Mouse (Mus musculus): ENCODE measurements around the gene Asb12.
"Not testable (repeated sequence)": the region's sequence is repeated elsewhere in the genome, so short reads cannot be mapped to it uniquely, and the experiment has no call there.

Asb12 gene

DNA sequence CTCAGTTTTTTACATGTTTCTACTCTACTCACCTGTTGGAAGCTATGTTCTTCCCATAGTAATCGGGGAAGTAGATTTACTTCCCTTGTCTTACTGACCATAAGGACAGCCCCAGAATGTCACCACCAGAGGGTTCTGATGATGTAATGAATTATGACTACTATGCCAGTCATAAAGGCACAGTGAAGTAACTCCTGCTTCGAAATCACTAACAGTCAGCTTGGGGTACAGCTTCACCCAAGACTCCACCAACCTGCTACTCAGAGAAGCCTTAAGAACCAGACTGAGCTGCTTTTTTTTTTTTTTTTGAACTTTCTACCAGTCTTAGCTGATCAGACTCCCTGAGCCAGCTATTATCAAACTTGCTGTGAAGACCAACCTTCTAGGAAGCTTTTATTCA is at the start of gene Asb12, which contains the start of gene Pfn5:
Gene Asb12 (minus strand): TSS at position 101 of the 400 bp plus-strand sequence.
Gene Pfn5 (plus strand): TSS at position 218 of the 400 bp plus-strand sequence.
- no peak for DNase-seq (ENCODE audit: low spot score)

DNA sequence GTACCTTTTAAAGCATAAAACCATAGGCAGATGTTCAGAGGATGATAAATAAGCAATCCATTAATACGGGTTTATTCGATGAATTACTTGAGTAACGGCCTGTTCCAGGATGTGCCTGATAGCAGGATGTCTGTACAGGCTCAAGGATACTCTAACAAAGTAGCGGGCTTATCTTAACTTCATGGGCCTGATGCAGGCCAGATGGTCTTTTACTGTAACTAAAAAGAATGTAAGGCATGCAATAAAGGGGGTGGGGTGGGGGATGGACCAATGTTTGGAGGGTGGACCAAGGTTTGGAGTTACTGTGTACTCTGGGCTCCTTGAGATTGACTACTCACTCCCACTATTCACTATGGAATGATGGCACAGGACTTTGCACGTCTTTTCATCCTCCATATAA is 42.8 kb upstream of the Asb12 start:
- no peak for DNase-seq (ENCODE audit: low spot score)

DNA sequence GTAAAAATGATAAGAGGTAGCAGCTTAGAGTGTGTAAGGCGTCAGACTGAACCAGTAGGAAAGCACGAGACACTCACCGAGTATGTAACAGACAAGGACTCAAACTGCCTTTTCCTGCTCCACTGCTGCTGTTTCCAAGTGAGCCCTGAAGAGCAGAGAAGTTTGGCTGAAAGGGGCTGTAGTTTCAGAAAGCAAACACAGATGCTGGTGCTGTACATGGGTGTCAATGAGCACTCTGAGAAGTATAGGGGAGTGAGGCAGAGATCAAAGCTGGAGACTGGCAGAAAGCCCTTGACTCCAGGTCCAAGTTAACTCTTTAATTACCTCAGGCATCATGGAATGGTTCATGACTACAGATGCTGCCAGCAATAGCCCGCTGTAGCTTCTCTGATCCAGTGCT is 3.5 kb downstream of the Asb12 start:
- DNase-seq (ENCODE audit: low spot score) = no peak

DNA sequence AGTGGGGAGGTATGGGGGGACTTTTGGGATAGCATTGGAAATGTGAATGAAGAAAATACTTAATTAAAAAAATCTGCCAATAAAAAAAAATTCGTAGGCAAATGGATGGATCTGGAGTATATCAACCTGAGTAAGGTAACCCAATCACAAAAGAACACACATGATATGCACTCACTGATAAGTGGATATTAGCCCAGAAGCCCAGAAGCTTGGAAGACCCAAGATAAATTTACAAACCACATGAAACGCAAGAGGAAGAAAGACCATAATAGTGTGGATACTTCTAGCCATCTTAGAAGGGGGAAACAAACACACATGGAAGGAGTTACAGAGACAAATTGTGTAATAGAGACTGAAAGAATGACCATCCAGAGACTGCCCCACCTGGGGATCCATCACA is 22.3 kb downstream of the Asb12 start:
- not testable (repeated sequence) for DNase-seq (ENCODE audit: low spot score)

DNA sequence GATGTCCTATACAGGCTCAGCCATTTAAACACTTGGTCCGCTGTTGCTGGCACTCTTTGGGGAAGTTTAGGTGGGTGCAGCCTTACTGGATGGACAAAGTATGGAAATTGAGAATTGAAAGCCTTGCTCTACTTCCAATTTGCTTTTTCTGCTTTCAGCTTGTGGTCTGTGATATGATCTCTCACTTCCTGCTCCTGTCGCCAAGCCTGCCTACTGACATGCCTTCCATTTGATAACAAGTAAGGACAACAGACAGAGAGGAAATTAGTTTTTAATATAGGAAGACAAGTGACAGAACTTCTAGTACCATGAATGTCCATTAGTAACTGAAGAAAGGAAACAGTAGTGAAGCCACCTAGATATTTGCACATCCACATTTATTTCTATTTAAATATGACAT is 32.6 kb downstream of the Asb12 start:
- DNase-seq (ENCODE audit: low spot score) = no peak

DNA sequence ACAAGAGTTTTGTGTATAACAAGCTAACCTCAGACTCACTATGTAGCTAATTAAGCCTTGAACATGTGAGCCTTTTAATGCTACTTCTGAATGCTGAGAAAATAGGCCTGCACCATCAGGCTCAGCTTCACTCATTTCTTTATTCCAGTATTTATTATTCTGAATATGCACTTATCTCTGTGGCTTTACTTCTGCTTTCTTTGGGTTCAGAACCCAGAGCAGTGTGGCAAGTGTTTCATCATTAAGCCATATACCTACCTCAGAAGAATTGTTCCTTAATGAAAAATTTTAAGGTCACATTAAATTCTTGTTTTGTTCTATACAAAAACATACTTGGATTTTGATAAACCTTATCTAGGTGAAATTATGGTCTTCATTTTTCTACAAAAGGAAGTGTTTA is 33.9 kb downstream of the Asb12 start:
- DNase-seq (ENCODE audit: low spot score) = no peak

DNA sequence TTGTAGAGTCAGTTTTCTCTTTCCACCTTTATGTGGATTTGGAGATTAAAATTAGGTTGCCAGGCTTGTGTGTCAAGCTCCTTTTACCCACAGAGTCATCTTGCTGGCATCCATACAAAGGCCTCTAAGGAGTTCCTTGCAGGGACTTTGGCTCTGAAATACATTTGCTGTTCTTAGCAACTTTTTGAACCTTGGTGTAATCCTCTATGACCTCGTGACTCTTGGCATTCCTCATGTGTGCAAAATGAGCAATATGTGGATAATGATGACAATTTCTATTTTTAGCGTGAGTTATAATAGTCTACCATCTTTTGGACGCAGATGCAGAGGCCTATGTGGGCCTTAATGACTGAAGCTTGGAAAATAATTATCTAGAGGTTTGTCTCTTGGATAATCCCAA is 100.6 kb downstream of the Asb12 start:
- DNase-seq (ENCODE audit: low spot score) = no peak

DNA sequence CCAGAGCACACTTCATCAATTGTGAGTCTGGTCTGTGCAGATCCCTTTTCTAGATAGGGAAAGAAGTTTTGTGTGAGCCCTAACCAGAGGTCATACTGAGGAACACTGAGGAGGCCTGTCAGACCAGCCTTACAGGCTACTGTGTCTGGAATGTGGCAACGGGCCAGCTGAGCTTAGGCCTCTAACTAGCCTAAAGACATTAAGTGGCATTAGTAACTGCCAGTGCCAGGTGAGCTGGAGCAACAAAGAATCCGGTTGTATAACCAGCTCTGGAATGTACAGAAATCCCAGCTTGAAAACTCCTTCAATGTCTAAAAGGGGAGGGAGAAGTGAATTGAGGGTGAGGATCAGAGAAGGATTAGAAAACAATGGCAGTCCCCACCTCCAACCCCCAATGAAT is 111.9 kb downstream of the Asb12 start:
- DNase-seq (ENCODE audit: low spot score) = no peak

DNA sequence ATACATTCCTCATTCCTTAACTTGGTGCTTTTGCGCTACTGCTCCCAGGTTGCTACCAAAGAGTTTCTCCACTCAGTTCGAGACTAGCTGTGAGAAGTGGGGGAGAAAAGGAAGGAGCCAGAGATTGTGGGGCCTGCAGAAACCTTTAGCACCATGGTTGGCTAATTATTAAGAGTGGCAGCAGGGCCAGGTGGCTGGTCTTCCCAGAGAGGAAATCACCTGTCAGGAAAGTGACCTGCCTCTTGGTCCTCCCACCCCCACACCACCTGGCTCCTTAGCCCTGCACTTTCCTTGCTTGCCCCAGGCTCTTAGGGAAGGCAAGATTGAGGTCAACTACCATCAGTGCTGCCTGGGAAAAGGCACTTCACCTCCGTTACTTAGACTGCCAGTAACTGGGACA is 112.6 kb downstream of the Asb12 start:
- DNase-seq (ENCODE audit: low spot score) = no peak

DNA sequence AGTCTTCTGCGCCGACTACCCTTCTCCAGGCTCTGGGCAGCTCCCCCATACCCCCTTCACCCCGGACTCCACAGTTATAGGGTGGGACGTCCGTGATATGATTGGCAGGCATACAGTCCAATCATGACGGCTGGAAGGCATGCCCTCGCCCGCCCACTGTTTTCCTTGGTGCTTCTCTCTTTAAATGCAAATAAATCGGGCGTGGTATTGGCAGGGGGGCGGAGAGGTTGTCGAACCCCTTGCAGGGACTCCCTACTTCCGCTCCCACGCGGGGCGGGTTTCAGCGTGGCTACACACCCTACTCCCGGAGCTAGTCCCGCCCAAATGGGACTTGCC is 113.0 kb downstream of the Asb12 start, which contains the start of gene Amer1:
Gene Amer1 (minus strand): TSS at position 97 of the 336 bp plus-strand sequence.
- peak; percentile 53 for DNase-seq (ENCODE audit: low spot score)

DNA sequence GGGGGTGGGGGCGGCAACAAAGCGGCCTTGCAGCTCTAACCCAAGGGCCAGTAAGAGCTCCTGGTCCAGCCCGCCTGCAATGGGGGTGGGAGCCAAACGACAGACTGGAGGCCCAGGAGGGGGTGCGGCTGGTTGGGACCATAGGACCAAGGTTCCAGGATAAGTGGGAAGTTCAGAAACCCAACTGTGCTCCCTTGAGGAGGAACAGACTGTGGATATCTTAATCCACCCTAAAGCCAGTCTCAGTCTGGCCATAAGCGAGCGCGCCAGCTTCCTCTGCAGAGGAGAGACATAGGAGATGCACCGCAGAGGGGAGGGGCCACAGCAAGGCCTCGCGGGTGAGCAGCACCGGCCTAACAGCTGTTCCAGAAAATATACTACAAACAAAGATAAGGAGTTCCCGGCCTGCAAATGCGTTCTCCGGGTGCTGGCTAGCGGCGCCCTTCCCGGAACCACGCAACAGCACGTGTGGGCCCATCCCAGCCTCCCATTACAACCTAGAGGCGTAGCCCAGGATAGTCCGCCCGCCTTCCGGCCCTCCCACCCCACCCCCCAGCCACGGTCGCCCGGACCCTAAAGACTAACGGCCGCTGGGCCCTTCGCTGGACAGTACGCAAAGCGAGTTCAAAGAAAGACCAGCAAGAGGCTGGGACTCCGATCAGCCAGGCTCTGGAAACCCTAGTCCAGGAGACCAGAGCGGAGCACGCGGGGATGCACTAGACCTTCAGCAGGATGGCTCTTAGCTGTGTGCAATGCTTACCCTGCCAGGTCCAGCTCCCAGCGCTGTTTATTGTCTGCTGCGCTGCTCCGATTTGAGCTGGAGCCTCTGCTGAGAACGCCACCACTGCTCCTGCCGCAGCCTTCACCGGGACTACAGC is 113.7 kb downstream of the Asb12 start:
- DNase-seq (ENCODE audit: low spot score) = no peak

DNA sequence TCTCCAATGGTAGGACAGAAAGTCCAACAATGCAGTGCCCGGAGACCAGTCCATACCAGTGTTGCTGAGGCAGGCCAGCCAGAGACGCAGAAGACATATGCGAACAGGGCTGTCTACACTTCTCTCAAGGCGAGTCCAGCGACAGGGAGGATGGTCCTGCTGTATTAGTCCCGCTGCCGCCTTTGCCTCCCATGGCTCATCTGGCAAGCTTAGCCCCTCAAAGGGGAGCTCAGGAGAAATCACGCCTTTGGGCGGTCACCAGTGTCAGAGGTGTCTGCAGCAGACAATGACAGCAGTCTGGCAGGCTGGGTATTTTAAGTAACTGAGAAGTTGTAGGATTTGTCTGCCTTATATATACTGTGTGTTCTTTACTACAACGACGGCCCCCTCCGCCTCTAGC is 114.4 kb downstream of the Asb12 start:
- no peak for DNase-seq (ENCODE audit: low spot score)

DNA sequence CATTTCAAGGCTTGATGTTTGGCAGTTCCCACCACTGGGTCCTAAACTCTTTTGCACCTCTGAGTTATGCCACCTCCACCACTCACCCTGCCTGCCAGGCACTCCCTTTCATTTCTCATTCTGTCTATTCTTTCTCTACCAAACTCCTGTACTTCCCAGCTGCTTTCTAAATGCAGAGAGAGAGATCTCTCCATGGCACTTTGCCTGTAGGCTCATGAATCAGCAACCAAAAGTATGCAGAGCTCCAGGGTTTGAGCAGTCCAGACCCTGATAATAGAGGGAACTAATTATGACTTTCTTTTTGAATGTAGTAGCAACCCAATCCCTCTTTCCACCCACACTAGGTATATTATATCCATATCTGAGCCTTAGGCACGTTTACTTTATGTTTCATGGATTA is 115.5 kb downstream of the Asb12 start:
- DNase-seq (ENCODE audit: low spot score) = no peak

DNA sequence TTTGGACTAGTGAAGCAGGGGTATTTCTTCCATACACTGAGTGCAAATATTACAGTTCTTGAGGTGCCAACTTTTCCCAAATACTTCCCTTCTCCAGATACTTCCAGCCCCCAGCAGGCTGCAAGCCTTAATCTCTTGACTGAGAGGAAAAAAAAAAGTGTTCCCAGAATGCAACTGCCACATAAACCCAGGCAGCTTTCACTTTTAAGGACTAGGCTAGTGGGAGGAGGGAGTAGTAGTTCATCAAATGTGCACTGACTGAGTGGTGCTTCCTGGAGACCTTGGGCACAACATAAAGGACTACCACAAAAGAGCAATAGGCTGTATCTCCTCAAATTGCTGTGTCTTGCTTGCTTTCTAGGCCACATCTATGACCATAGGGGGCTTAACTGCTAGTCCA is 116.5 kb downstream of the Asb12 start:
- DNase-seq (ENCODE audit: low spot score) = no peak

DNA sequence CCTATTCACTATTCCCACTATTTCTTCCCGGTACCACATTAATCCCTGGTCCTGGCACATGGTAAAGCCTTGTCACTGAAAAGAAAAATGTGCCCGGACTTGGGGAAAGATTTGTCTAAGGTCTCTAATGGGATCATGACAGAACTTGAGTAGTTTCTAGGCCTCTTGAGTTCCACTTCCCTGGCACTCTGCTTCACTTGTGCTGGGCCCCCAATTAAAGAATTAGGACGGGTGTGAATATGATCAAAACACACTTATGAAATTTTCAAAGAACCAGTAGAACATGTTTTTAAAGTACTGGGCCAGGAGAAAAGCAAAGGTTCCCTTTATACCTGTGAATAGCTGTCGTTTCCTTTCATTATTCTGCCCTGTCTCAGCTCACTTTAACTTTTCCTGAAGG is 119.3 kb downstream of the Asb12 start:
- DNase-seq (ENCODE audit: low spot score) = no peak

DNA sequence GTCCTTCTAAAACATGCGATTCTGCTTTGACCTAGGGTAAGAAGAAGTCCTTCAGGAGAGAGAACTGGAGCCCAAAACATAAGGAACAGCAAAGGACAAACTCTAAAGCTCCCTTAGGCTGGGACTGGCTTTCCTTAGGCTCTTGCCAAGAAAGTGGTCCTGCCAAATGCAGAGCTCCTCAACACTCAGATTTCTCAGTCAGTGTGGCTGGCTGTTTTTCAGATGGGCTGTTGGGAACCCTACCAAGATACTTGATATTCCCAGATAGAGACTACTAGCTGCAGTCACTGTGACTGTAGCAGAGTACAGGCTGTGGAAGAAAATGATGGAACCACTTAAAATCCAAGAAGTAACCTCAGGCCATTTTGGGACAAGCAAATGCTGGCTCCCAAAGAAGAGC is 120.6 kb downstream of the Asb12 start:
- no peak for DNase-seq (ENCODE audit: low spot score)

All from urinary bladder, postnatal 10 days (tissue).